Mouse (Mus musculus) lung, embryonic 16.5 days (tissue): ENCODE measurements around the gene Foxr2. TPM values are rescaled to one million over a fixed set of nuclear protein-coding genes. Genes with fewer than 3 reads are reported as not detected.
A peak's percentile ranks its signal among the peaks of the same experiment; 100 is the strongest.

Experiments
- ATAC-seq: fragments of 200-750 bp; cut with Nextera tagmentation; 2 replicates; pipeline ENCODE4 v1.8.0; 2017; ENCODE audit warnings: low read depth, mild to moderate bottlenecking, moderate library complexity
- H3K27ac ChIP-seq: fragments of 300-500 bp; sonication (generic); 2 replicates; pipeline ENCODE4 v1.5.1; 2014; ENCODE audit warnings: mild to moderate bottlenecking, control low read depth, low read length
- H3K27me3 ChIP-seq: fragments of 300-500 bp; sonication (generic); 2 replicates; pipeline ENCODE4 v1.6.1; 2014; ENCODE audit warnings: low read depth, low read length, mixed read lengths; ENCODE audit not compliant: control insufficient read depth, insufficient read depth
- H3K36me3 ChIP-seq: fragments of 300-500 bp; sonication (generic); 2 replicates; pipeline ENCODE4 v1.6.1; 2014; ENCODE audit warnings: low read length; ENCODE audit not compliant: control insufficient read depth, insufficient read depth
- H3K4me1 ChIP-seq: fragments of 300-500 bp; sonication (generic); replicated peaks from 2 replicates; pipeline ENCODE4 v1.6.1; 2014; ENCODE audit warnings: low read length, mixed read lengths; ENCODE audit not compliant: control insufficient read depth, insufficient read depth
- H3K4me2 ChIP-seq: fragments of 300-500 bp; sonication (generic); 2 replicates; pipeline ENCODE4 v1.6.1; 2014; ENCODE audit warnings: low read depth, low read length, control low read depth
- H3K4me3 ChIP-seq: fragments of 300-500 bp; sonication (generic); 2 replicates; pipeline ENCODE4 v1.5.1; 2014; ENCODE audit warnings: mild to moderate bottlenecking, low read length, control low read depth
- H3K9ac ChIP-seq: fragments of 300-500 bp; sonication (generic); 2 replicates; pipeline ENCODE4 v1.6.1; 2014; ENCODE audit warnings: low read length, control low read depth
- H3K9me3 ChIP-seq: fragments of 300-500 bp; sonication (generic); 2 replicates; pipeline ENCODE4 v1.6.1; 2016; ENCODE audit warnings: low read length; ENCODE audit not compliant: control insufficient read depth
- WGBS: fragments of 180-500 bp; shearing (Covaris S2); extraction: QIAGEN DNeasy Blood & Tissue Kit; methylation state at CpG from one replicate; pipeline ENCODE4 v1.1.7; 2014; 5-methylcytosine and 5-hydroxymethylcytosine counted together
- polyA plus RNA-seq: library from polyadenylated mRNA; unstranded; fragments of >200 nt; fragmentation: Nextera tagmentation; extraction: Ambion mirVana; gene quantifications from 2 replicates; pipeline ENCODE4 v1.2.1, GENCODE M21; 2015

Gene Foxr2
- polyA plus RNA-seq = not detected in 2 replicates

GRCm38 (mm10) chrX:153118486-153118885, at the start of gene Foxr2:
Foxr2 (plus strand) TSS chrX:153118786.
- no peak within 1 kb of the TSS for H3K9ac ChIP-seq
- no peaks in the 10 kb centered on the region for H3K36me3 ChIP-seq
- H3K4me2 ChIP-seq = no peak within 1 kb of the TSS
- H3K4me3 ChIP-seq = no peak within 1 kb of the TSS
- H3K27me3 ChIP-seq = no peaks in the 10 kb centered on the region; the same call in 1 of the 2 replicates
- WGBS = 4% methylated on average over 3 of the region's 3 CpGs
- H3K27ac ChIP-seq = no peak within 1 kb of the TSS
- H3K4me1 ChIP-seq = no peaks in the 10 kb centered on the region
- no peaks in the 10 kb centered on the region for H3K9me3 ChIP-seq
- ATAC-seq = no peak

GRCm38 (mm10) chrX:153119013-153119412, 427 bp downstream of the Foxr2 start:
- no peak for ATAC-seq
- no peak overlapping the region for H3K27ac ChIP-seq
- H3K9me3 ChIP-seq = no peaks in the 10 kb centered on the region
- no peaks in the 10 kb centered on the region for H3K4me1 ChIP-seq
- 25% methylated on average over 2 of the region's 2 CpGs for WGBS
- no peaks in the 10 kb centered on the region for H3K36me3 ChIP-seq
- no peaks in the 10 kb centered on the region; the same call in 1 of the 2 replicates for H3K27me3 ChIP-seq
- H3K9ac ChIP-seq = no peak overlapping the region
- H3K4me2 ChIP-seq = no peak overlapping the region
- no peak overlapping the region for H3K4me3 ChIP-seq

- Histone ChIP-seq H3K4me2 (peak within 1 kb of the TSS; percentile 69), H3K27me3 (peaks cover 3% of the 10 kb centered on the region), H3K9me3 (no peaks in the 10 kb centered on the region), H3K4me3 (peak within 1 kb of the TSS; percentile 55), H3K9ac (peak within 1 kb of the TSS; percentile 51), H3K4me1 (no peaks in the 10 kb centered on the region), H3K36me3 (no peaks in the 10 kb centered on the region), H3K27ac (no peak within 1 kb of the TSS)
- WGBS = 12% methylated on average over 47 of the region's 47 CpGs
- ATAC-seq = peak; percentile 94
These were observed 21.3 kb downstream of the Foxr2 start, which contains the start of gene Rragb for GRCm38 (mm10) chrX:153139734-153140515. Rragb (plus strand) TSS chrX:153139981.

- 79% methylated on average over 3 of the region's 3 CpGs for WGBS
- no peak for ATAC-seq
- H3K4me2 ChIP-seq = no peak overlapping the region
- H3K9ac ChIP-seq = no peak overlapping the region
- no peaks in the 10 kb centered on the region for H3K9me3 ChIP-seq
- no peak overlapping the region for H3K4me3 ChIP-seq
- H3K27ac ChIP-seq = no peak overlapping the region
- no peaks in the 10 kb centered on the region for H3K36me3 ChIP-seq
- no peaks in the 10 kb centered on the region for H3K4me1 ChIP-seq
- H3K27me3 ChIP-seq = peaks cover 3% of the 10 kb centered on the region
These were observed 24.1 kb downstream of the Foxr2 start for GRCm38 (mm10) chrX:153142656-153143055.

- no peaks in the 10 kb centered on the region for H3K27me3 ChIP-seq
- 32% methylated on average over 1 of the region's 1 CpGs for WGBS
These were observed 33.2 kb downstream of the Foxr2 start for GRCm38 (mm10) chrX:153151766-153152165.

GRCm38 (mm10) chrX:153155322-153155721, 36.7 kb downstream of the Foxr2 start:
- no peaks in the 10 kb centered on the region for H3K4me1 ChIP-seq
- no peaks in the 10 kb centered on the region for H3K9me3 ChIP-seq
- no peak for ATAC-seq
- no peak overlapping the region for H3K27ac ChIP-seq
- H3K4me2 ChIP-seq = no peak overlapping the region
- no peak overlapping the region for H3K4me3 ChIP-seq
- no peaks in the 10 kb centered on the region for H3K27me3 ChIP-seq
- no peaks in the 10 kb centered on the region for H3K36me3 ChIP-seq
- H3K9ac ChIP-seq = no peak overlapping the region
- WGBS = 45% methylated on average over 3 of the region's 3 CpGs

More at GRCm38 (mm10) chrX:153151766-153152165, 33.2 kb downstream of the Foxr2 start:
- Histone ChIP-seq H3K36me3 (no peaks in the 10 kb centered on the region), H3K27ac (no peak overlapping the region), H3K4me2 (no peak overlapping the region), H3K9ac (no peak overlapping the region), H3K4me1 (no peaks in the 10 kb centered on the region), H3K4me3 (no peak overlapping the region), H3K9me3 (no peaks in the 10 kb centered on the region)
- ATAC-seq = no peak

- no peaks in the 10 kb centered on the region for H3K27me3 ChIP-seq
- no peaks in the 10 kb centered on the region for H3K9me3 ChIP-seq
- H3K4me3 ChIP-seq = no peak overlapping the region
- no peak overlapping the region for H3K27ac ChIP-seq
- no peak overlapping the region for H3K9ac ChIP-seq
- H3K36me3 ChIP-seq = no peaks in the 10 kb centered on the region
- H3K4me2 ChIP-seq = no peak overlapping the region
- ATAC-seq = no peak
- H3K4me1 ChIP-seq = no peaks in the 10 kb centered on the region
- 5% methylated on average over 1 of the region's 1 CpGs for WGBS
These were observed 56.2 kb downstream of the Foxr2 start for GRCm38 (mm10) chrX:153174786-153175185.

- H3K9me3 ChIP-seq = no peaks in the 10 kb centered on the region
- no peak for ATAC-seq
- no peak overlapping the region for H3K9ac ChIP-seq
- no peaks in the 10 kb centered on the region for H3K36me3 ChIP-seq
- no peak overlapping the region for H3K4me3 ChIP-seq
- H3K27ac ChIP-seq = no peak overlapping the region
- H3K4me2 ChIP-seq = no peak overlapping the region
- H3K27me3 ChIP-seq = no peaks in the 10 kb centered on the region
- 48% methylated on average over 2 of the region's 2 CpGs for WGBS
- H3K4me1 ChIP-seq = no peaks in the 10 kb centered on the region
These were observed 63.6 kb downstream of the Foxr2 start for GRCm38 (mm10) chrX:153182221-153182620.
